Mouse (Mus musculus) spleen, adult 2 months (tissue): Measurements from ENCODE around the gene Fam25c.

Experiments used
- CTCF ChIP-seq: fragments of 200-500 bp; IDR thresholded peaks from 2 replicates; pipeline ENCODE4 v1.5.1; 2011; ENCODE audit warnings: mild to moderate bottlenecking, inconsistent platforms; ENCODE audit not compliant: insufficient read depth, insufficient read length, insufficient replicate concordance; ENCODE audit errors: extremely low read depth
- POLR2A ChIP-seq: fragments of 200-500 bp; IDR thresholded peaks from 2 replicates; pipeline ENCODE4 v1.6.1; 2011; ENCODE audit warnings: low read depth, low read length, inconsistent platforms

GRCm38 (mm10) chr14:34359676-34360244 lies 4.5 kb upstream of the Fam25c start:
- TF ChIP-seq CTCF (no peak), POLR2A (no peak)
